Mouse (Mus musculus) B cell, adult 67 days (primary cell): ENCODE data around the gene Alox15. TPM values are rescaled to one million over a fixed set of nuclear protein-coding genes. Genes with fewer than 3 reads are reported as not detected.

Experiments used
- total RNA-seq, 2 experiments: library from RNA; stranded (reverse); gene quantifications; 4 replicates each; pipeline ENCODE4 v1.2.4; 2023

The Alox15 gene
- not detected for total RNA-seq

GRCm38 (mm10) chr11:70351868-70352267, at the start of gene Alox15:
Alox15 (minus strand) TSS chr11:70352031.

DNA sequence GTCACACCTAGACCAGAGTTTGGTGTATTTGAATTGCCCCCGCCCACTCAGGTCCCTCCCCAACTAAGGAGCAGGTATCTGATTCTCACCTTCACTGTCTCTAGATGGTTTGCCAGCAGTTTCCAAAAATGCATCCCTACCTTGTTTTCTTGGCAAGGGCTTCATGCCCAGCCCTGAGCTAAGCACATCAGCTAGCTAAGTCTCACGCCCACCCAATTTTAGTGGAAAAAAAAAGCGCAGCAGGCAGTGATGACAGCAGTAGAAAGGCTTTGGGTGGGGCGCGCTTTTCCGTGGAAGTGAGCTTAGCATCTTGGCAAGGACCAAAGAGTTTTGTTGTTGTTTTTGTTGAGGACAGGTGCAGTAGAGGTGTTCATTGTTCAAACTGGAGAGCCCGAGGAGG, 29.3 kb downstream of the Alox15 start, which contains the start of gene Alox12e:
TSS of gene Alox12e (minus strand) at position 101 of the 400 bp plus-strand sequence.

Other genes starting within 250 kb of the Alox15 start
- gene Mgl2, start 221.7 kb downstream of the Alox15 start, total RNA-seq, result not detected
- gene Clec10a, start 195.8 kb downstream of the Alox15 start, total RNA-seq, result not detected
- not detected for gene Slc16a11, start 139.3 kb downstream of the Alox15 start, total RNA-seq
- gene Slc16a13, start 131.0 kb downstream of the Alox15 start, total RNA-seq, result 1 to 10 TPM; 2.9 to 3.7 TPM
- gene Bcl6b, start 122.2 kb downstream of the Alox15 start, total RNA-seq, result under 1 TPM; 0.46 to 0.77 TPM
- 10 to 100 TPM; 63.0 to 69.8 TPM for gene 0610010K14Rik, start 114.1 kb downstream of the Alox15 start, total RNA-seq
- gene Gm21988, start 112.2 kb downstream of the Alox15 start, total RNA-seq, result 1 to 10 TPM; 2.9 to 5.9 TPM
- gene Rnasek, start 112.2 kb downstream of the Alox15 start, total RNA-seq, result 10 to 100 TPM; 74.6 to 87.0 TPM
- under 1 TPM in 1 of 2 experiments, not detected in 1; 0.52 TPM for gene Alox12, start 96.7 kb downstream of the Alox15 start, total RNA-seq
- not detected for gene Alox12e, start 29.4 kb downstream of the Alox15 start, total RNA-seq
- 10 to 100 TPM; 28.5 to 29.9 TPM for gene Pelp1, start 58.0 kb upstream of the Alox15 start, total RNA-seq
- 100 to 1,000 TPM; 112 to 124 TPM for gene Arrb2, start 80.6 kb upstream of the Alox15 start, total RNA-seq
- 10 to 100 TPM; 43.4 to 49.3 TPM for gene Med11, start 99.9 kb upstream of the Alox15 start, total RNA-seq
- gene Zmynd15, start 107.4 kb upstream of the Alox15 start, total RNA-seq, result under 1 TPM; 0.47 to 0.90 TPM
- gene Cxcl16, start 108.0 kb upstream of the Alox15 start, total RNA-seq, result 1 to 10 TPM; 3.9 to 4.2 TPM
- gene Tm4sf5, start 153.2 kb upstream of the Alox15 start, total RNA-seq, result not detected
- not detected for gene Vmo1, start 162.6 kb upstream of the Alox15 start, total RNA-seq
- gene Gltpd2, start 167.2 kb upstream of the Alox15 start, total RNA-seq, result not detected
- 100 to 1,000 TPM; 121 to 134 TPM for gene Psmb6, start 173.3 kb upstream of the Alox15 start, total RNA-seq
- not detected for gene Gm40193, start 180.9 kb upstream of the Alox15 start, total RNA-seq
- 1 to 10 TPM; 5.0 to 5.2 TPM for gene Pld2, start 188.0 kb upstream of the Alox15 start, total RNA-seq
- 10 to 100 TPM; 81.3 to 93.7 TPM for gene Mink1, start 210.8 kb upstream of the Alox15 start, total RNA-seq